Mouse (Mus musculus): ENCODE results near the gene Daam2. TPM values are rescaled to one million over a fixed set of nuclear protein-coding genes. Genes with fewer than 3 reads are reported as not detected.

Gene Daam2
- polyA plus RNA-seq (2017; shearing (Covaris generic)), result under 1 TPM in 1 of 2 experiments, not detected in 1; 0.06 TPM

GRCm38 (mm10) chr17:49563830-49564470 is at the start of gene Daam2:
TSS of gene Daam2 (minus strand) at chr17:49564343.

DNA sequence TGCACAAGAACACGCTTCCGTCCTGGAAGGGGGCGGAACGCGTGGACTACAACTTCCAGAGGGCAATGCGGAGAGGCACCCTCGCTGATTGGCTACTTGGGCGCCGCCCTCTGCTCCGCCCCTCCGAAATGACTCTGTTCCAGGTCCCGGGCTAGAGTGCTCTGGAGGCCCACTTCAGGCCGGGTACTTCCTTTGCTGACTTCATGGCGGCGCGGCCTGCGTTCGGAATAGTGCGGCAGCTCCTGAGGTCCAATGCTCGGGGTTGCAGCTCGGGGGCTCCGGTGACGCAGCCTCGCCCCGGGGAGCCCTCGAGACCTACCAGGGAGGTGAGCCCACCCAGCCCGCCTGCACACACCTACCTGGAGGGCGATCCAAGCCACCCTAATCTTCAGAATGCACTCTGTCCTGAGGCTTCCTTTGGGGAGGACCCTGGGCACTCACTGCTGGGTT is 135.9 kb downstream of the Daam2 start, which contains the start of gene Mocs1:
Gene Mocs1, plus strand, starts transcription at position 124 of the 450 bp plus-strand sequence.

Other genes with a start within 250 kb of the Daam2 start
- gene Mocs1, start 136.0 kb downstream of the Daam2 start, polyA plus RNA-seq (2017; shearing (Covaris generic)), result 10 to 100 TPM; 18.6 to 23.1 TPM
- gene Kif6, start 50.8 kb upstream of the Daam2 start, polyA plus RNA-seq (2017; shearing (Covaris generic)), result under 1 TPM in 1 of 2 experiments, not detected in 1; 0.14 TPM

Measured in activated CD4-positive, CD25-positive, alpha-beta regulatory T cell (primary cell).